Mouse (Mus musculus) bone marrow, adult 2 months (tissue): ENCODE results near the gene Pex5l. TPM values are rescaled to one million over a fixed set of nuclear protein-coding genes. Genes with fewer than 3 reads are reported as not detected.

Experiments
- H3K27ac ChIP-seq: fragments of 200-500 bp; 2 replicates; pipeline ENCODE4 v1.5.1; 2012; ENCODE audit warnings: low read depth, mild to moderate bottlenecking, control low read depth, inconsistent platforms, low read length; ENCODE audit not compliant: control insufficient read depth, poor library complexity, insufficient read depth
- H3K4me1 ChIP-seq: fragments of 200-500 bp; 2 replicates; pipeline ENCODE4 v1.6.1; 2011; ENCODE audit warnings: low read length; ENCODE audit not compliant: control insufficient read depth, insufficient read depth
- H3K4me3 ChIP-seq: fragments of 200-500 bp; replicated peaks from 2 replicates; pipeline ENCODE3; 2011; ENCODE audit warnings: mild to moderate bottlenecking, low read depth, low read length, control low read depth; ENCODE audit not compliant: control insufficient read depth
- CTCF ChIP-seq: fragments of 200-500 bp; IDR thresholded peaks from 2 replicates; pipeline ENCODE4 v1.5.1; 2011; ENCODE audit warnings: low read length, control low read depth; ENCODE audit not compliant: control insufficient read depth, insufficient read depth
- POLR2A ChIP-seq: fragments of 200-500 bp; IDR thresholded peaks from 2 replicates; pipeline ENCODE4 v1.6.1; 2011; ENCODE audit warnings: low read depth, mild to moderate bottlenecking, control low read depth, low read length, borderline replicate concordance; ENCODE audit not compliant: control insufficient read depth
- WGBS: fragments of 180-500 bp; shearing (Covaris S2); methylation state at CpG from one replicate; pipeline ENCODE4 v1.1.7; 2018; 5-methylcytosine and 5-hydroxymethylcytosine counted together
- polyA plus RNA-seq: library from polyadenylated mRNA; stranded (reverse); fragments of >200 nt; gene quantifications from 2 replicates; pipeline ENCODE4 v1.2.4, GENCODE M21; 2011; ENCODE audit warnings: low replicate concordance; ENCODE audit not compliant: missing spikeins, insufficient read depth, insufficient read length

Pex5l gene
- polyA plus RNA-seq, 1 experiment, result not detected

DNA sequence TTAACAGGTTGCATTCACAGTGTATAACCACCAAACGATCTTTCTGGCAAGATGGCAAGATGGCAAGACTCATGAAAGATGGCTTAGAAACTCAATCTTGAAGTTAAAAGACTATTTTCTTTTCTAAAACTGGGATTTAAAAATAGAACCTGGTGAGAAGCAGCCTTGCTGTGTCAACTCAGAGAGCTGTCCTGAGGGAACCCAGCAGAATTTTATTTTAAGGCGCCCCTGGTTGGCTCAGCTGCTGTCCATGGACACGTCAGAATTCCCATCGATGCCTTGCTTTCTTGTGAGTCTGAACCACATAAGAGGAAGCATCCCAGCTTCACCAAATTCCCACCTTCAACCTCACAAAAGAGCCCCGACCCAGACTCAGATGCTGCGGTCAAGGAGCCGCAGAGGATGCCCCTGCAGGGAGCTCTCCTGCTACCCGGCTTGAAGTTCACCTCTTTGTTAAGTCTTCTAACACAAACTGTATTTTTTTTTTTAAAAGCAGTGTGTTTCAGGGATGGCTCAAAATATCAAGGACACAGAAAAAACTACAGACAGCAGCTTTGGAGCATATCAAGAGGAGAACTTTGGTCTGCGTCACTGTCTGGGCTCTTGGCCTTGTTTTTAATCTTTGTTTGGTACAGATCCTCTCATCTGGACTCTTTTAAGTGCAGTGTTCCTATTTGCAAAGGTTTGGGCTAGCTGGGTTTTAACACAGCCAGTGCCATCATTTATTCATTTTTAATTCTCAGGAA lies 44.3 kb downstream of the Pex5l start:
- Histone ChIP-seq H3K4me3 (no peak overlapping the region), H3K4me1 (no peaks in the 10 kb centered on the region), H3K27ac (no peak overlapping the region)
- 70% methylated on average over 9 of the region's 9 CpGs for WGBS
- TF ChIP-seq CTCF (no peak), POLR2A (no peak)

- WGBS, result 67% methylated on average over 6 of the region's 6 CpGs
Observed at GRCm38 (mm10) chr3:33093646-33094045, 49.4 kb downstream of the Pex5l start.

DNA sequence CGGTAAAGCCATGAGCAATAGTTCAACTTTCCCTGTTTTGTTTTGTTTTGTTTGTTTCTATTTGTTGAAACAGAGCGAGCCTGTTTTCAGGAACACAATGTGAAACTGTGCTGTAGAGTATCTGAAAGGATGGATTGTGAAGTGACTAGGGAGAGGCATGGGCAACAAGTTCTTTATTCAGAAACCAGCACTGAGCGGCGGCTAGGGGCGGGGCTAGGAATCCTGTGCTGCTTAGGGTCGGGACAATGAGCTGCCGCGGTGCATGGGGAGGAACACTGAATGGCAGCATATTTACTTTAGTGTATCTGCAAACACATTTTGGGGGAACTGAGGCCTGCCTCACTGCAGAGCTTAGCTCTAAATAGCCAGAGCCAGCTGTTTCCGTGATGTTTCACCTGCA lies 53.0 kb downstream of the Pex5l start:
- TF ChIP-seq CTCF (no peak), POLR2A (no peak)
- H3K27ac ChIP-seq, result no peak overlapping the region
- H3K4me3 ChIP-seq, result no peak overlapping the region
- 45% methylated on average over 9 of the region's 9 CpGs for WGBS
- H3K4me1 ChIP-seq, result no peaks in the 10 kb centered on the region

More at GRCm38 (mm10) chr3:33093646-33094045, 49.4 kb downstream of the Pex5l start:
- Histone ChIP-seq H3K4me3 (no peak overlapping the region), H3K27ac (no peak overlapping the region), H3K4me1 (no peaks in the 10 kb centered on the region)
- TF ChIP-seq POLR2A, result no peak
- TF ChIP-seq CTCF, result no peak

DNA sequence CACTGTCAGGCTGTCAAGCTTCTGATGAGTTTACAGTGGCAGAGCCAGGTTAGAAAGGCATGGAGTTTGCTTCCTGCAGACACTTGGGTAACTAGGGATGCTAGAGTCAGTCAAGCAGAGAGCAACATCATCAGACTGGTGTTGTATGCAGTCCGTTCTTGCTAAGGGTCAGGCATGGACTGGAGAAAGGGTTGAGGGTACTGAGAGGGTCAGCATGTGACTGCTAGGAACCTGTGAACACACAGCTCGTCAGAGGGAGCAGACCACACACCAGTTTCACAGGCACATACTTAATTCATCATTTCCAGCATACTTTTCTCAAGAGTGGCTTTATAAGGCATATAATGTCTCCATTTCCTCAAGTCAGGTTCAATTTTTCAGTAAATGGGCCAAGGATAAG lies 53.6 kb downstream of the Pex5l start:
- Histone ChIP-seq H3K4me3 (no peak overlapping the region), H3K4me1 (no peaks in the 10 kb centered on the region), H3K27ac (no peak overlapping the region)
- TF ChIP-seq CTCF (no peak), POLR2A (no peak)
- 49% methylated on average over 2 of the region's 2 CpGs for WGBS

DNA sequence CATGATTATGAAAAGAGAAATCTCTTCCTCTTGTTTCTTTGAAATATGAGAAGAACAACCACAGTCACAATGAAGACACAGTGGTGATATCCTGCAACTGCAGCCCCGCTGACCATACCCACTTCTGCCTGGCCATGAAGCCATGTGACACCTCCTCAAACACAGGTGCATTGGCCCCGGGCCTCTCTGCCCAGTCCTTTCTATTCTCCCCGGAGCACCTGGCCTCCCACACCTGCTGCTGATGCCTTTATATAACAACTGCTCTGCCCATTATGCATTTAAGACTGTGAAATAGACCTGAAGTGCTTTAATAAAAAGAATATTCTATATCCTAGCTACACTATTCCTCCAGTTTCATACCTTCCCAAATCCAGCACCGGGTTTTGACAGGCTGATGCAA lies 54.8 kb downstream of the Pex5l start:
- no peak overlapping the region for H3K4me3 ChIP-seq
- H3K27ac ChIP-seq, result no peak overlapping the region
- no peaks in the 10 kb centered on the region for H3K4me1 ChIP-seq
- 75% methylated on average over 4 of the region's 4 CpGs for WGBS
- TF ChIP-seq POLR2A (no peak), CTCF (no peak)

DNA sequence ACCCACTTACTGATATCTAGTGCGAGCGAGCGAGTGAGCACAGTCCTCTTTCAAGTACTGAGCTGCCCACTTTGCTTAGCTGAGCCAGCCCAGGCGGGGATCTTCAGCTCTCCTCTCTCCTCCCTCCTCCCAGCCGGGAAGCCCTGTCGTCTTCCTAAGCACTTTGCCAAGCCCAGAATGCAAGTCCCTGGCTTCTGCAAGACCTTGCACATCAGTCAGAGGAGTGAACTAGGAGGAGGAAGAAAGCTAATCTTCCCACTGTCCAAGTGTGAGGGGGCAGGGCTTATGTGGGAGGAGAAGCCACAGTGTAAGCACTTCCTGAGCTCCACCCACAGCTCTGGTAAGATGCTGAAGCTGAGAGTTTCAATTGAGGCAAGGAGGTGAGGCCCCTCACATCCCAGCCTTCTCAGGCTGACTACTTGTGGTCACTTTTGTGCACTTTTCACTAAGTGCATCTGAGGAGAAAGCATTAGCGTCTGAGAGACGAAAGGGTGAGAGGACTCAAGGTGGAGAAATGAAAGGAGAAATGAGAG lies 60.2 kb downstream of the Pex5l start:
- H3K27ac ChIP-seq, result no peak overlapping the region
- WGBS, result 33% methylated on average over 8 of the region's 8 CpGs
- no peak overlapping the region for H3K4me3 ChIP-seq
- TF ChIP-seq CTCF, result no peak
- no peak for TF ChIP-seq POLR2A
- H3K4me1 ChIP-seq, result no peaks in the 10 kb centered on the region

DNA sequence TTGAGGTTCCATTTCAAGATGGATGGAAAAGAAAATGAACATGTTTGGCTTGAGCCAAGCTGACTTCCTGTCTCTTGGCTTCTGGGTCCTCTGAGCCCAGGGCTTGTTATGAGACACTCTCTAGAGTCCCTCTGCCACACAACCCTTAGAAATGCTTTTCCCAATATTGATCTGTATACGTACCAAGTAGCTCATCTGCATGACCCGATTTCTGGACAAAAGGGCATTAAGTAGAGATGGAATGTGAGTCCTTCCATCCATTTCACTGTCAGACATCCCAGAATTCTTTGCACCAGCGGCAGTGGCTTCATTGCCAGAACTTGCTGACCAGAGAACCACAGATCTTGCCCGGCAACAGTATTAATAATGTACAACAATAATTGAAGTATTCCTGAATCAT lies 61.3 kb downstream of the Pex5l start:
- TF ChIP-seq CTCF, result no peak
- no peak for TF ChIP-seq POLR2A
- no peak overlapping the region for H3K4me3 ChIP-seq
- no peak overlapping the region for H3K27ac ChIP-seq
- no peaks in the 10 kb centered on the region for H3K4me1 ChIP-seq
- WGBS, result 81% methylated on average over 4 of the region's 4 CpGs

DNA sequence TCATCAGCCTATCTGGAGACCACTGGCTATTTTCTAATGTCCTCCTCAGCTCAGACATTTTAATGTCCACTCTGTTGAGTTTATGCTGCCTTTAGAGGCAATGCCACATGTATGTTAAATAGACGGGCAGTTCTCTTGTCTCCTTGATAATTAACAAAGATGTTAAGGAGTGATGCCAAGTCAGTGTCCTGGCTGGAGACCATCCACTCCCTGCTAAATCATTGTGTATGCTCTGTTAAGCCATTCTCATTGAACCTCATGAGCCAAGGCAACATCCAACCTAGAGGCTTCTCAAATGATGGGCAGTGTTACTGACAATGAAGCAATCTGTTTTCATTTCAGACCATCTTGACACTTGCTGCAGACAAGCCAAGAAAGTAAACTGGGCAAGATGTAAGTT lies 63.4 kb downstream of the Pex5l start:
- Histone ChIP-seq H3K4me1 (no peaks in the 10 kb centered on the region), H3K27ac (no peak overlapping the region), H3K4me3 (no peak overlapping the region)
- whole genome bisulfite sequencing, result 84% methylated on average over 1 of the region's 1 CpGs
- TF ChIP-seq POLR2A, result no peak
